Mouse (Mus musculus): ENCODE data around the gene Abcc12. TPM values are rescaled to one million over a fixed set of nuclear protein-coding genes. Genes with fewer than 3 reads are reported as not detected.

Gene Abcc12
- not detected for polyA plus RNA-seq (2014; fragmentation: Illumina TruSeq; extraction: RNeasy Lipid Tissue Mini Kit (QIAGEN cat#74804))

GRCm38 (mm10) chr8:86580458-86580857 is at the start of gene Abcc12:
Gene Abcc12, minus strand, starts transcription at chr8:86580686.

GRCm38 (mm10) chr8:86623911-86624731 is 43.6 kb upstream of the Abcc12 start, which contains the start of gene Lonp2:
Gene Lonp2, plus strand, starts transcription at chr8:86624043.

Other genes starting within 250 kb of the Abcc12 start
- 59.6 TPM for gene Lonp2, start 43.4 kb upstream of the Abcc12 start, polyA plus RNA-seq (2014; fragmentation: Illumina TruSeq; extraction: RNeasy Lipid Tissue Mini Kit (QIAGEN cat#74804))
- not detected for gene Gm10638, start 165.0 kb upstream of the Abcc12 start, polyA plus RNA-seq (2014; fragmentation: Illumina TruSeq; extraction: RNeasy Lipid Tissue Mini Kit (QIAGEN cat#74804))
- gene Siah1a, start 165.2 kb upstream of the Abcc12 start, polyA plus RNA-seq (2014; fragmentation: Illumina TruSeq; extraction: RNeasy Lipid Tissue Mini Kit (QIAGEN cat#74804)): 60.1 TPM

All from ovary, adult 10 weeks (tissue).